Mouse (Mus musculus): ENCODE data around the gene Gm19402.
"Not testable (repeated sequence)": the region's sequence is repeated elsewhere in the genome, so short reads cannot be mapped to it uniquely, and the experiment has no call there.

The Gm19402 gene

GRCm38 (mm10) chr10:77690356-77690807 is at the start of gene Gm19402:
Gene Gm19402, minus strand, starts transcription at chr10:77690757.
- not testable (repeated sequence) for DNase-seq (ENCODE audit: low spot score)

DNA sequence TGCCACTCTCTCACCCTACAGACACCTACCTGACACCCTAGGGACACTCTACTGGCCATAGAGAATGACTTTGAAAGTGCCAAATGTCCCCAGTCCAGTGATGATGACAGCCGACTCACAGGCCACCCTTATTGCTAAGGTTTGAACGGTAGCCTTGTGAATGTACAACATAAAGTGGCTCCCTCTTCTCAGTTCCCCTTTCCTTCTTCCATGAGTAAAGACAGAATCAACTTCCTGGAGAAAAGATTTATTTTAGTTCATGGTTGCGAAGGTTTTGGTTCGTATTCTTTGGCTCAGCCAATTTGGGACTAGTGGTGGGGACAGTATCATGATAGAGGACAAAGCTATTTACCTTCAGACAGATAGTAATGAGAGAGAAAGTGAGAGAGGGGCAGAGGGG is 48.4 kb upstream of the Gm19402 start:
- no peak for DNase-seq (ENCODE audit: low spot score)

DNA sequence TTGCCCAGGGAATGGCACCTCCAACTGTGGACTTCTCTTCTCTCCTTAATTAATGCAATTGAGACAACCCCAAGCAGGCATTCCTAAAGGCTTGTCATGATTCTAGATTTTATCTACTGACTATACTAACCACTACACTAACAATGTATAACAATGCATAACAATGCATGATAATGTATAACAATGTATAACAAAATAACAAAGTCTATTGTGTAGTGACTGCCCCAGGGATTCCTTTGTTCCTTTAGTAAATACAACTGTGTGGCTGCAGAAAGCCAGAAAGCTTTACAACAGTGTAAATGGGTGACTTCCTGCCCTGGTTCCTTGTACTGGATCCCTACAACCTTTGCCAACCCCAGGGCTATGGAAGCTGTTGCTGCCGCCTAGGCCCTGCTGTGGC is 45.4 kb upstream of the Gm19402 start:
- no peak for DNase-seq (ENCODE audit: low spot score)

DNA sequence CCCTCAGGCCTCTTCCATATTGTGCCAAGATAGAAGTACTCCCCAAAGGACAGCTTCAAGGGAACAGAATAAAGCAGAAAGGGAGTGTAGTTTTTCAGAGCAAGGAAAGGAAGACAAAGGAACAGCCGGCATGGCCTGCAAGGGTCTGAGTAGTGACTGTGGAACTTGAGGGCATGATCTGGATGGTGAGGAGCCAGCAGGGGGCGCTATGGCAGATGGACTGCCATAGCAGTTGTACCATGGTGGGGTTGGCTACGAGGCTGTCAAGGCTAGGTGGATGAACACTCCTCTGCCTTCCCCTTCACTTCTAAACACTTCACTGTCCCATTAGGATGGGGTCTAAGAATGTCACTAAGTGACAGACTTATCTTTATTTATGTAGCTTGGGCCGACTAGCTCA is 38.7 kb upstream of the Gm19402 start:
- peak; percentile 43 for DNase-seq (ENCODE audit: low spot score)

GRCm38 (mm10) chr10:77728280-77728679 is 37.7 kb upstream of the Gm19402 start:
- DNase-seq (ENCODE audit: low spot score) = peak; percentile 13

DNA sequence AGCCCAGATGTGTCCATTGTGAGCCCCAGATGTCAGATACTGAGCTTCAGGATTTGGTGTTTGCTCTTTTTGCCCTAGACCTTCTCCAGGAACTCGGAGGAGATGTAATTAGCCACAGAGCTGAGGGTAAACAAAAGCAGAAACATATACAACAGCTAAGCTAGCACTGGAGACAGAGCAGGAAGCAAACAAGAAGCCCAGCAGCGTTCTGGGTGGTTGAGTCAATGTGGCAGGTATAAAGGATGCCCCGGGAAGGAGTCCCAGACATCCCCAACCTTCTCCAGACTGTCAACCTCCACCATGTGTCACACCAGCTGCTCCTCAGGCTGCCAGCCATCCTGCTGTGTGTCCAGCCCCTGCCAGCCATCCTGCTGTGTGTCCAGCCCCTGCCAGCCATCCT is 35.6 kb upstream of the Gm19402 start, which contains the start of gene Gm10100:
Gm10100 (plus strand) TSS at position 301 of the 400 bp plus-strand sequence.
- no peak for DNase-seq (ENCODE audit: low spot score)

GRCm38 (mm10) chr10:77724855-77725254 is 34.3 kb upstream of the Gm19402 start:
- no peak for DNase-seq (ENCODE audit: low spot score)

GRCm38 (mm10) chr10:77720299-77720698 is 29.7 kb upstream of the Gm19402 start, which contains the start of gene Krtap12-1:
Gene Krtap12-1, plus strand, starts transcription at chr10:77720599.
- not testable (repeated sequence) for DNase-seq (ENCODE audit: low spot score)

DNA sequence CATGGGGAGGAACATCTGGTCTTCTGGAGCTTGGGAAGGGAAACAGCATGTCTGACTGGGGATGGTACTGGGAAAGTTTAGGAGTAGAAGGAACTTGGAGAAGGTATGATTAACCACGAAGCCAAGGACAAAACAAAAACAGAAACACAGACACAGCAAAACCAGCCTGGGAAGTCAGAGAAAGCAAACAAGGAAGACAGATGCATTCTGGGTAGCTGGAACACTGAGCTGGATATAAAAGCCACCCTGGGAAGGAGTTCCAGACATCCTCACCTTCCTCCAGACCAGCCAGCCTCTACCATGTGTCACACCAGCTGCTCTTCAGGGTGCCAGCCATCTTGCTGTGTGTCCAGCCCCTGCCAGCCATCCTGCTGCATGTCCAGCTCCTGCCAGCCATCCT is 24.9 kb upstream of the Gm19402 start, which contains the start of gene Gm10142:
Gm10142 (plus strand) TSS at position 301 of the 400 bp plus-strand sequence.
- DNase-seq (ENCODE audit: low spot score) = no peak

DNA sequence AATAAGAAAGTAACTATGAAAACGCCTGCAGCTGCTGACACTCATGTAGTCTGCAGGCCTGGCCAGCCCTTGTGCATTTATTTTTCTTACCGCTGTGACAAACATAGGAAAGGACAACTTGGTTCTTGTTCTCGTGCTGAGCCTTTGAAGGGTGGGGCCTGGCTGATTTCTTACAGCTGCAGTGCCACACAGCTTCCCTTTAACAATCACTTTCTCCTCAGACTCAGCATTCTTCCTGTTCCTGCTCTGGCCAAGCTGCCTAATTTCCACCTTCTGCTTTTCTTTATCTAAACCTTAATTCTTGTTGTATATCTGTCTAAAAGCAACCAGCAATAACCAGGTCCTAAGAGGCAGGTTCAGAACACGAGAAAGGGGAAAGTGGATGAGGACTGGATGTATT is 23.2 kb upstream of the Gm19402 start:
- no peak for DNase-seq (ENCODE audit: low spot score)

DNA sequence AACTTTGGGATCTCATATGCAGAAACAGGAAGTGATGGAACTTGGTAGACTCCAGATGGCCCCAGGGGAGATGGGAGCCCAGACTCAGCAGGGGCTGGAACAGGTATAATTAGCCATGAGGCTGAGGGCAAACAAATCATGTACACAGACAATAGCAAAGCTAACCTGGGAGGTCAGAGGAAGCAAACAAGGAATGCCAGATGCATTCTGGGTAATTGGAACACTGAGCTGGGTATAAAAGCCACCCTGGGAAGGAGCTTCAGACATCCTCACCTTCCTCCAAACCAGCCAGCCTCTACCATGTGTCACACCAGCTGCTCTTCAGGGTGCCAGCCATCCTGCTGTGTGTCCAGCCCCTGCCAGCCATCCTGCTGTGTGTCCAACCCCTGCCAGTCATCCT is 20.6 kb upstream of the Gm19402 start, which contains the start of gene Gm10024:
Gm10024 (plus strand) TSS at position 301 of the 400 bp plus-strand sequence.
- not testable (repeated sequence) for DNase-seq (ENCODE audit: low spot score)

- DNase-seq (ENCODE audit: low spot score) = no peak
Observed at GRCm38 (mm10) chr10:77709831-77710230, 19.3 kb upstream of the Gm19402 start.

DNA sequence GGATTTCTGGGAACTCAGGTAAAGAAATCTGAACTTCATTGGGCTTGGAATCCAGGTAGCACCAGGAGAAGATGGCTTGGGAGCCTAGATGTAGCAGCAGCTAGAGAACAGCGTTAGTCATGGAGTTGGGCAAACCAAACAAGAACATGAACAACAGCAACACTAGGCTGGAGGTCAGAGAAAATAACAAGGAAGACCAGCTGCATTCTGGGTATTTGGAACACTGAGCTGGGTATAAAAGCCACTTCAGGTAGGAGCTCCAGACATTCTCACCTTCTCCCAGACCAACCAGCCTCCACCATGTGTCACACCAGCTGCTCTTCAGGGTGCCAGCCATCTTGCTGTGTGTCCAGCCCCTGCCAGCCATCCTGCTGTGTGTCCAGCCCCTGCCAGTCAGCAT is 15.8 kb upstream of the Gm19402 start, which contains the start of gene Gm10272:
Gm10272 (plus strand) TSS at position 301 of the 400 bp plus-strand sequence.
- no peak for DNase-seq (ENCODE audit: low spot score)

DNA sequence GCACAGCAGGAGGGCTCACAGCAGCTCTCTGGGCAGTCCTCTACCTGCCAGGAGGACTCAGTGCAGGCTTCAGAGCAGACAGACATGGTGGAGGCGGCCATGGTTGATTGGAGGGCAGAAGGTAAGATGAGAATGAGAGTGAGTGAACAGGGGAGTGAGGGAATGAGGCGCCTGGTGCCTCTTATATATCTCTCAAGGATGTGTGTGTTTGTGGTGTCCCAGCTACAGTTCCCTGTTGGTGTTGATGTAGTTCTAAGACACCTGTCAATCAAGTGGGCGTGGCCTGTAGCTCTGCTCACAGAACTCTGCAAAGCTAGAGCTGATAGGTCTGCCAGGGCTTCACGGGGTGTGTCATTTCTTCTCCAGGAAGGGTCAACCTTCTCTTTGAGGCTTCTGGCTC is 6.6 kb upstream of the Gm19402 start, which contains the start of gene Gm9508:
Gm9508 (minus strand) TSS at position 101 of the 400 bp plus-strand sequence.
- no peak for DNase-seq (ENCODE audit: low spot score)

DNA sequence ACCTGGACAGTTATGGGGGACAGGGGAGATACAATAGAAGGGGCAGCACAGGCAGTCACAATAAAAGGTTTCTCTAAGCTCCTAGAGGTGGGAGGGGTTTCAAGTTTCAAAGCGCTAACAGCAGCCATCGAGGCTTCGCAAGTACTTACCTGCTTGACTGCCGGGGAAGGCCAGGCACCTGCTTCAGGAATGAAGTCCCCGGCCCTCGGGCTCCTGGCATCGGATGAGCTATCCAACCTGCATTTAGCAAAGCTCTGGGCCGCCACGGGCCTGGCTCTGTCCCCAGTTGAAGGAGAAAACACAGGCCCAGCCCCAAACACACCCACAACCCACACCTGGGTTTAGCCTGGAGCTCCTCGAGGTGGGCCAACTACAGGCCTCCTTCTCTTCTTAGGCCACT is 3.5 kb downstream of the Gm19402 start:
- DNase-seq (ENCODE audit: low spot score) = no peak

DNA sequence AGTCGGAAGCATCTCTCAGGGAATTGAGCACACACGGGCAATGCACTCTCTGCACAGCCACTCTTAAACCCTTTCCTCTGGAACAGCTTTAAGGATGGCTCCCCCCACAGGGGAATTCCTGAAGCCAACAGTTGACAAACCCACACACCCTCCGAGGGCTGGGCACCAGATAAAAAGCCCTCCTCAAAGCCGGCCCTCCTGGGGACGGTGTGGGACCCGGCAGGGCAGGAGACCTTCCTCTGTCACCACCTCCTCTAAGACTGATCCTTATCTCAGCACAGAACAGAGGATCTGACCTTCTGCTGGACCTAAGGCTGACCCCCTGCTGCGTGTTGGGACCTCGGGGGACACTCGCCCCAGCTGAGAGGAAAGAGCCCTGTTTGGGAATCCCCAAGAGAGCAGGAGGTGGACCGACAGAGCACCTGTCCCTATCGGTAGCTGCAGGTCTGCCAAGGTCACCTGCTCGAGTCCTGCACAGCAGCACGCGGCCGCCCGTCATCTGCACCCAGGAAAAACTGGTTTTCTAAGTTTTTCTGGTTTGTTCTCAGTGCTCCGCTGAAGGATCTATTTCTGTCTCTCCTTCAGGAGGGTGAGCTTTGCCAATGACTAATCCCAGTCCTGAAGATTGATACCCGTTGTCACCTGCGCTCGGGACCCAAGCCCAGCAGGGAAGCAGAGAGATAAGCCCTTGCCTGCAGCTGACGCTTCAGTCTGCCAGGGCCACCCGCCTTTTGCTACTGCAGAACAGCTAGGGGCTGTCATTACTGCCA is 4.5 kb downstream of the Gm19402 start, which contains the start of gene Tspear:
Tspear (plus strand) TSS at position 675 of the 770 bp plus-strand sequence.
- no peak for DNase-seq (ENCODE audit: low spot score)

DNA sequence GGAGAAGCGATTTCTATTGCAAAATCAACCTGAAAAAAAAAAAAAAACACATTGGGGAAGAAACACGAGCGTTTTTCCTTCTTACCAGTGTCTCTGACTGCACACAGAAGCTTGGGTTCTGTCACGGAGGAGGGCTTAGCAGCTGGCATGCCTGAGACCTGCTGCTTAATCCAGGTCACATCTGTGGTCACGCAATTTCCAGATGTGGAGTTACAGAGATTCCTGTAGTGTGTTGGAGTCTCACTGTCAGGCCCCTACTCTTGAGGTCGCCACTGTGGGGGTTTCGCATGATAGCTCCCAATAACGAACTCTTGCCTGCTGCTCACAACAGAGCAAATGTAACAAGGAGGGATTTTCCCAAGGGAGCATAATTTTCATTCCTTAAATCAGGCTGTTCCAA is 6.4 kb downstream of the Gm19402 start:
- no peak for DNase-seq (ENCODE audit: low spot score)

GRCm38 (mm10) chr10:77682994-77683393 is 7.6 kb downstream of the Gm19402 start:
- no peak for DNase-seq (ENCODE audit: low spot score)

- DNase-seq (ENCODE audit: low spot score) = peak; percentile 57
Observed at GRCm38 (mm10) chr10:77677562-77677961, 13.0 kb downstream of the Gm19402 start.

- DNase-seq (ENCODE audit: low spot score) = no peak
Observed at GRCm38 (mm10) chr10:77673765-77674164, 16.8 kb downstream of the Gm19402 start.

- no peak for DNase-seq (ENCODE audit: low spot score)
Observed at GRCm38 (mm10) chr10:77671519-77671918, 19.0 kb downstream of the Gm19402 start.

DNA sequence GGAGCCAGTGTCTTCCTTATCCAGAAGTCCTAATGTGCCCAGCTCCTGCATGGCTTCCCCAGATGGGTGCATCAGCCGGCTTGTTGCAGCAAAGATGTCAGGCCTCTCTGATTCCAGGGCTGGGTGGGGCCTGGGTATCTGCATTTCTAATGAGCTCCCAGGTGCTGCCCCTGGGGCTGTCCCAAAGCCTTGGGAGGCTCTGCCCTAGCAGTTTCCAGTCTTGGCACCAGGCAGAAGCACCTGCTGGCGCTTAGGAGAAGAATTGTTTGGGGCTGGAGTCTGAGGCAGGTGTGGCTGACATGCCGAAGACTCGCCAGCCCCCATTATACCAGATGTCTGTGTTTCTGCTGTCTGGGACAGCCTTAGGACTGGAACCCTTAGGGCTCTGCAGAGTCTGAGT is 19.8 kb downstream of the Gm19402 start:
- no peak for DNase-seq (ENCODE audit: low spot score)

DNA sequence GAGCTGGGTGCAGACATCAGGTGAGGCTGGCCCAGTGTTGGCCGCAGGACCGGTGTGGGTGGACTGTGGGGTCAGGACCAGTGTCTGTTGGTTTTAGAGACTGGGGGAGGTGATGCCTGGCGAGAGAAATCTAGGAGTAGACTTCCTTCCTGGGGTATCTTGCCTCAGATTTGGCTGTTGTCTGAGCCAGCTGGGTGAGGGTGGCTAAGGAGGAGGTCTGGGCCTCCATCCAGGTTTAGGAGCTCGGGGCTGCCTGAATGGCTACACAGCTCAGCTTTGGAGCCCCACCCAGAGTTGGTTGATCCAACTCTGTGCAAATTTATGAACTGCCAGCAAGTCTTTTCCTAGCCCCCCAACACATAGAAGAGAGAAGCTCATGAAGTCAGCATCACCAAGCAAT is 23.2 kb downstream of the Gm19402 start:
- no peak for DNase-seq (ENCODE audit: low spot score)

Data from retina, embryonic 14.5 days (tissue).